ENCODE assay signal across 10 mouse cellular contexts in genomic region chr13:20557156-20557555, GRCm38 (mm10).
"Had no signal": no experiment of that assay in that cellular context is flagged by ENCODE, and none has a peak within 500 bp of the region (broad histone marks: within the 10 kb centered on the region; RNA-seq: fewer than 3 reads in every experiment).

No protein-coding gene starts in this region.

- H3K27me3 ChIP-seq: limb, embryonic 13.5 days; neural tube, embryonic 12.5 days had no signal

- H3K4me3 ChIP-seq: layer of hippocampus, adult 2 months; limb, embryonic 13.5 days; neural tube, embryonic 12.5 days had no signal

- H3K27ac ChIP-seq: layer of hippocampus, adult 2 months; limb, embryonic 13.5 days; liver, embryonic 14.5 days; neural tube, embryonic 12.5 days had no signal

- DNase-seq: kidney, postnatal 10 days; kidney, postnatal 4 days; left cerebral cortex, postnatal 4 days; lung, adult 18-20 months; thymus, adult 18-20 months; thymus, postnatal 14 days had no signal

- H3K4me1 ChIP-seq: limb, embryonic 13.5 days had no signal

- H3K36me3 ChIP-seq: limb, embryonic 13.5 days; neural tube, embryonic 12.5 days had no signal

- H3K9ac ChIP-seq: limb, embryonic 13.5 days; liver, embryonic 14.5 days; neural tube, embryonic 12.5 days had no signal

- H3K9me3 ChIP-seq: limb, embryonic 13.5 days; neural tube, embryonic 12.5 days had no signal

- H3K4me2 ChIP-seq: limb, embryonic 13.5 days; neural tube, embryonic 12.5 days had no signal
